Mouse (Mus musculus) yolk sac, embryonic 10.5 days (tissue): Measurements from ENCODE around the gene Hhip.

Experiments
- DNase-seq: peaks from one replicate; pipeline ENCODE4 v3.0.0-alpha.2; 2017; ENCODE audit warnings: low spot score

The Hhip gene

GRCm38 (mm10) chr8:80057198-80058174 lies at the start of gene Hhip:
Gene Hhip (minus strand): TSS chr8:80058006.
- DNase-seq, result peak; percentile 43

GRCm38 (mm10) chr8:80087021-80087420 lies 29.2 kb upstream of the Hhip start:
- DNase-seq, result no peak

GRCm38 (mm10) chr8:80058193-80058592 lies 387 bp upstream of the Hhip start:
- no peak for DNase-seq

GRCm38 (mm10) chr8:80056331-80057070 lies 1.3 kb downstream of the Hhip start:
- DNase-seq, result no peak

- DNase-seq, result no peak
Measured at GRCm38 (mm10) chr8:80055777-80056176, 2.0 kb downstream of the Hhip start.

GRCm38 (mm10) chr8:80055094-80055493 lies 2.7 kb downstream of the Hhip start:
- DNase-seq, result no peak

GRCm38 (mm10) chr8:80054216-80054615 lies 3.6 kb downstream of the Hhip start:
- DNase-seq, result no peak

- no peak for DNase-seq
Measured at GRCm38 (mm10) chr8:80052838-80053237, 5.0 kb downstream of the Hhip start.

GRCm38 (mm10) chr8:80051494-80051893 lies 6.3 kb downstream of the Hhip start:
- DNase-seq, result no peak

GRCm38 (mm10) chr8:80049256-80050005 lies 8.4 kb downstream of the Hhip start:
- DNase-seq, result no peak

GRCm38 (mm10) chr8:80048256-80048655 lies 9.6 kb downstream of the Hhip start:
- no peak for DNase-seq

GRCm38 (mm10) chr8:80037644-80038253 lies 20.1 kb downstream of the Hhip start:
- DNase-seq, result no peak

GRCm38 (mm10) chr8:80032604-80033003 lies 25.2 kb downstream of the Hhip start:
- peak; percentile 1 for DNase-seq

- peak; percentile 7 for DNase-seq
Measured at GRCm38 (mm10) chr8:80031330-80032293, 26.2 kb downstream of the Hhip start.

- DNase-seq, result no peak
Measured at GRCm38 (mm10) chr8:80029631-80030030, 28.2 kb downstream of the Hhip start.

- DNase-seq, result no peak
Measured at GRCm38 (mm10) chr8:80020469-80020868, 37.3 kb downstream of the Hhip start.

GRCm38 (mm10) chr8:80015818-80016217 lies 42.0 kb downstream of the Hhip start:
- no peak for DNase-seq

GRCm38 (mm10) chr8:80004421-80004820 lies 53.4 kb downstream of the Hhip start:
- DNase-seq, result no peak

- peak; percentile 15 for DNase-seq
Measured at GRCm38 (mm10) chr8:80002313-80002712, 55.5 kb downstream of the Hhip start.

GRCm38 (mm10) chr8:79995075-79995474 lies 62.7 kb downstream of the Hhip start:
- DNase-seq, result no peak

- no peak for DNase-seq
Measured at GRCm38 (mm10) chr8:79993507-79993906, 64.3 kb downstream of the Hhip start.
